Mouse (Mus musculus) hindbrain, postnatal 0 days (tissue): ENCODE measurements around the gene Cers5. TPM values are rescaled to one million over a fixed set of nuclear protein-coding genes. Genes with fewer than 3 reads are reported as not detected.
"Not testable (repeated sequence)": the region's sequence is repeated elsewhere in the genome, so short reads cannot be mapped to it uniquely, and the experiment has no call there.

ENCODE experiments used
- ATAC-seq: fragments of 200-750 bp; cut with Nextera tagmentation; 2 replicates; pipeline ENCODE4 v1.8.0; 2017; ENCODE audit warnings: mild to moderate bottlenecking, moderate TSS enrichment, moderate library complexity
- DNase-seq: peaks from one replicate; pipeline ENCODE4 v3.0.0-alpha.2; 2015; ENCODE audit warnings: low spot score
- H3K27ac ChIP-seq: fragments of 300-500 bp; sonication (generic); 2 replicates; pipeline ENCODE4 v1.5.1; 2014; ENCODE audit warnings: mild to moderate bottlenecking
- H3K27me3 ChIP-seq: fragments of 300-500 bp; sonication (generic); 2 replicates; pipeline ENCODE4 v1.6.1; 2014; ENCODE audit warnings: low read length, mixed read lengths; ENCODE audit not compliant: insufficient read depth
- H3K36me3 ChIP-seq: fragments of 300-500 bp; sonication (generic); 2 replicates; pipeline ENCODE4 v1.6.1; 2014; ENCODE audit warnings: low read length, mixed read lengths; ENCODE audit not compliant: insufficient read depth
- H3K4me1 ChIP-seq: fragments of 300-500 bp; sonication (generic); 2 replicates; pipeline ENCODE4 v1.6.1; 2014; ENCODE audit warnings: antibody characterized with exemption, low read length, mixed read lengths; ENCODE audit not compliant: insufficient read depth
- H3K4me2 ChIP-seq: fragments of 300-500 bp; sonication (generic); 2 replicates; pipeline ENCODE4 v1.6.1; 2014; ENCODE audit warnings: low read depth, mild to moderate bottlenecking, low read length, moderate library complexity, mixed read lengths
- H3K4me3 ChIP-seq: fragments of 300-500 bp; sonication (generic); 2 replicates; pipeline ENCODE4 v1.5.1; 2014; ENCODE audit warnings: low read length
- H3K9ac ChIP-seq: fragments of 300-500 bp; sonication (generic); replicated peaks from 2 replicates; pipeline ENCODE4 v1.6.1; 2014; ENCODE audit warnings: mild to moderate bottlenecking, low read length, moderate library complexity, mixed read lengths
- H3K9me3 ChIP-seq: fragments of 300-500 bp; sonication (generic); 2 replicates; pipeline ENCODE4 v1.6.1; 2016; ENCODE audit warnings: low read length, mixed read lengths
- CTCF ChIP-seq: IDR thresholded peaks from 2 replicates; pipeline ENCODE4 v1.5.1; 2016; ENCODE audit warnings: antibody characterized with exemption, control low read depth, low read depth
- WGBS: fragments of 180-500 bp; shearing (Covaris S2); extraction: QIAGEN DNeasy Blood & Tissue Kit; methylation state at CpG from one replicate; pipeline ENCODE4 v1.1.7; 2014; 5-methylcytosine and 5-hydroxymethylcytosine counted together
- polyA plus RNA-seq: library from polyadenylated mRNA; unstranded; fragments of >200 nt; fragmentation: Nextera tagmentation; extraction: Ambion mirVana; gene quantifications from 2 replicates; pipeline ENCODE4 v1.2.1, GENCODE M21; 2015
- total RNA-seq: library from RNA; depleted of rRNA; stranded (reverse); fragments of >200 nt; gene quantifications from 2 replicates; pipeline ENCODE4 v1.2.3, GENCODE M21; 2014

Gene Cers5
- total and polyA plus RNA-seq, 2 experiments from 2014 or later = 73.9 to 92.8 TPM

DNA sequence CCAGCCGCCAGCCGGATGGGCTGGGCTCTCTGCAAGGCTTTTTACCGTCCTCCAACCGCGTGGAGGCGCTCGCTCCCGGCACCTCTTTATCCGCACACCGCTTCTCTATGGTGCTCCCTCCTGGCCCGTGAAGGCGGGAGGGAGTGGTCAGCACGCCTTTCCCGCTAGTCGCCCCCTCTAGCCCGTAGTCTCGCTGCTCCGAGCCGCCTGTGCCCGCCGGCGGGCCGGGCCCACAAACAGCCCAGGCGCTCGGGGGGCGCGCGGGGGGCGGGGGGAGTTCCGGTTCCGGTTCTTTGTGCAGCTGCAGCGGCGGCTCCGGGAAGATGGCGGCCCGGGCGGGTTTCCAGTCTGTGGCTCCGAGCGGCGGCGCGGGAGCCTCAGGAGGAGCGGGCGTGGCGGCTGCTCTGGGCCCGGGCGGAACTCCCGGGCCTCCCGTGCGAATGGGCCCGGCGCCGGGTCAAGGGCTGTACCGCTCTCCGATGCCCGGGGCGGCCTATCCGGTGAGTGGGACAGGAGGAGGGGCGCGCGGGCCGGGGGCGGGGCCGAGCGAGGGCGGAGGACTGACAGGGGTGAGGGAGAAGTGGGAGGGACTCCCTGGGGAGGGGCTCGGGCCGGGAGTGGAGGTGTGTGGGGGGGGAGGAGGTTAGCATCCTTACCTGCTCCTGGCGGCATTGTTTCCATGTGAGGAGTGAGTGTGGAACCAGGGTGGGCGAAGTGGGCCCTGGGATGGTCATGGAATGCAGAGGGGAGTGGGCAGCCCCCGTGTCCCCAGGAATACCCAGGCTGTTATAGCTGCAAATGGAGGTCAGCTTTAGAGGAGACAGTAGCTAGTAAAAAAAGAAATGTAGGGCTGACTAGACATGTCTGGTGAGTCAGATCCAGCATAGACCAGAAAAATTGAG lies 70.4 kb downstream of the Cers5 start, which contains the start of gene Smarcd1:
TSS of gene Smarcd1 (plus strand) at position 131 of the 902 bp plus-strand sequence.
- Histone ChIP-seq H3K36me3 (peaks cover 18% of the 10 kb centered on the region), H3K4me2 (peak within 1 kb of the TSS; percentile 67), H3K27me3 (no peaks in the 10 kb centered on the region), H3K27ac (peak within 1 kb of the TSS; percentile 95), H3K4me1 (peaks cover 14% of the 10 kb centered on the region; the same call in 1 of the 2 replicates), H3K9ac (peak within 1 kb of the TSS; percentile 96), H3K9me3 (no peaks in the 10 kb centered on the region), H3K4me3 (peak within 1 kb of the TSS; percentile 94)
- peak; percentile 88 for TF ChIP-seq CTCF
- WGBS = under 1% methylated on average over 65 of the region's 71 CpGs
- ATAC-seq = peak; percentile 97
- peak; percentile 97 for DNase-seq

- Histone ChIP-seq H3K9ac (peak overlapping the region; percentile 96; the same call in 1 of the 2 replicates), H3K27ac (peak overlapping the region; percentile 95), H3K4me1 (peaks cover 14% of the 10 kb centered on the region; the same call in 1 of the 2 replicates), H3K4me2 (peak overlapping the region; percentile 67; the same call in 1 of the 2 replicates), H3K36me3 (peaks cover 19% of the 10 kb centered on the region), H3K4me3 (peak overlapping the region; percentile 94)
- H3K27me3 ChIP-seq, DNase-seq, H3K9me3 ChIP-seq, ATAC-seq: not testable (repeated sequence)
- 48% methylated on average over 16 of the region's 16 CpGs for WGBS
Observed at GRCm38 (mm10) chr15:99701640-99701998, 71.1 kb downstream of the Cers5 start.

DNA sequence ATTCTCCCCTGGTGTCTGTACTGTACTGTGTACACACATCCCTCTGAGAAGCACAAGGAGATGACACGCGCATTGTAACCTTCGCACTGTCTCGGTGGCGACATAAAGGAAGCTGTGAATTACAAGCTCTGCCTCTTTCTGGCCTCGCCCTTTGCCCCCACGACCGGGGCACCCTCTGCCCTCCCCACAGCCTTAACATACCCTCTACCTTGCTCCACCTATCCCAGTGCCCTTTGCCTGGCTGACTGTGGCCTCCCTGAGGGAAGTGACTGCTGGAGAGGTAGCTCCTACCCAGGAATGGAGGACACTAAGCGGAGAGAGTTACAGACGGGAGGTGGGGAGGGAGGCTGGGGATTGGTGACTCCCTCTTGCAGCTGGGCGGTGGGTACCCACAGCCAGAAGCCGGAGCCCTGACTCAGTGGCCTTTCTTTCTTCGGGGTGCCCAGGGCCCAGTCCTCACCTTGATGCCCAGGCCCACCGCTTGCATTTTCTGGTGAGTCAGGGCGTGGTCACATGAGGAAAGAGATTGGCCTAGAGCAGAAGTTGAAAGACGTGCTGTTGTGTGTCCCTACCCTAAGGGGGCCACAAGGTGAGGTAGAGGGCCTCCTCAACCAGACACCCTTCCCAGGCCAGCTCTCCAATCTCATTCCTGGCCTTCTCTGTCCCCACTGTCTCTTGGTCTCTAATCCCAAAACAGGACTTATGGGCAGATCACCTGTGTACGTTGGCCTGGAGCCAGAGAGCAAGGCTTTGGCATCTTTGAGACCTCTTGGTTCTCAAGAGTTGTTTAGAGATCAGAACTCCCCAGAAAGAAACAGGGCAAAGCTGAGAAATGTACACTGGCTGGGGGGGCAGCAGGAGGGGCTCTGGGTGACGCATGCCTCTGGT lies 72.2 kb downstream of the Cers5 start:
- ATAC-seq (no peak), DNase-seq (no peak)
- TF ChIP-seq CTCF = no peak
- H3K36me3 ChIP-seq = peaks cover 13% of the 10 kb centered on the region; the same call in 1 of the 2 replicates
- peaks cover 14% of the 10 kb centered on the region; the same call in 1 of the 2 replicates for H3K4me1 ChIP-seq
- no peak overlapping the region for H3K4me3 ChIP-seq
- H3K27ac ChIP-seq = no peak overlapping the region
- no peaks in the 10 kb centered on the region for H3K9me3 ChIP-seq
- WGBS = 88% methylated on average over 18 of the region's 18 CpGs
- no peak overlapping the region for H3K9ac ChIP-seq
- no peaks in the 10 kb centered on the region for H3K27me3 ChIP-seq
- no peak overlapping the region for H3K4me2 ChIP-seq

- Histone ChIP-seq H3K36me3 (peaks cover 13% of the 10 kb centered on the region; the same call in 1 of the 2 replicates), H3K9ac (no peak overlapping the region), H3K4me1 (peaks cover 14% of the 10 kb centered on the region; the same call in 1 of the 2 replicates), H3K4me3 (no peak overlapping the region), H3K27me3 (no peaks in the 10 kb centered on the region), H3K27ac (no peak overlapping the region), H3K4me2 (no peak overlapping the region), H3K9me3 (no peaks in the 10 kb centered on the region)
- TF ChIP-seq CTCF = no peak
- WGBS = 83% methylated on average over 10 of the region's 10 CpGs
- DNase-seq (no peak), ATAC-seq (no peak)
Observed at GRCm38 (mm10) chr15:99699715-99700114, 73.0 kb downstream of the Cers5 start.

DNA sequence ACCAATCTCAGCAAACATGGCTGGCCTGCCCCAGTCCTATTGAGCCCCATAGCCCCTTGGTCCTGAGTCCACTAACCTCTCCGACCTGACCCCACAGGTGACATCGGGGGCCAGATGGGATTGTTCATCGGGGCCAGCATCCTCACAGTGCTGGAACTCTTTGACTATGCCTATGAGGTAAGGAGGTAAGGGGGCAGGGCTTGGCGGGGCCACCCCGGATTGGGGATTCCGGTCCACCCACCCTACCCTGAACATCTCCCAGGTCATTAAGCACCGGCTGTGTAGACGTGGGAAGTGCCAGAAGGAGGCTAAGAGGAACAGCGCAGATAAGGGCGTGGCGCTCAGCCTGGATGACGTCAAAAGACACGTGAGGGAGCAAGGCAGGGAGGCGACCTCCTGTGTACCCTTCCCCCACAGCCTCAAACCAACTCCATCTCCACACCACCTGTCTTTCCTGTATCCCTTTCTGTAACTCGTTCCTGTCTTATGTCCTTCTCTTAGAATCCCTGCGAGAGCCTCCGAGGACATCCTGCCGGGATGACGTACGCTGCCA lies 74.1 kb downstream of the Cers5 start:
- DNase-seq (no peak), ATAC-seq (no peak)
- no peak overlapping the region for H3K27ac ChIP-seq
- H3K4me2 ChIP-seq = no peak overlapping the region
- H3K9ac ChIP-seq = no peak overlapping the region
- 46% methylated on average over 20 of the region's 20 CpGs for WGBS
- no peak overlapping the region for H3K4me3 ChIP-seq
- H3K4me1 ChIP-seq = peaks cover 9% of the 10 kb centered on the region; the same call in 1 of the 2 replicates
- no peaks in the 10 kb centered on the region for H3K27me3 ChIP-seq
- H3K9me3 ChIP-seq = no peaks in the 10 kb centered on the region
- H3K36me3 ChIP-seq = peaks cover 10% of the 10 kb centered on the region; the same call in 1 of the 2 replicates
- TF ChIP-seq CTCF = no peak

GRCm38 (mm10) chr15:99697309-99697708 lies 75.4 kb downstream of the Cers5 start:
- Histone ChIP-seq H3K4me2 (no peak overlapping the region), H3K4me1 (0 out of 2 replicates have a peak, but pooled peaks cover 2% of the 10 kb centered on the region), H3K9me3 (no peaks in the 10 kb centered on the region), H3K4me3 (no peak overlapping the region), H3K36me3 (peaks cover 10% of the 10 kb centered on the region; the same call in 1 of the 2 replicates), H3K9ac (no peak overlapping the region), H3K27ac (no peak overlapping the region), H3K27me3 (no peaks in the 10 kb centered on the region)
- TF ChIP-seq CTCF = no peak
- WGBS = 47% methylated on average over 2 of the region's 2 CpGs
- ATAC-seq = no peak
- DNase-seq = no peak
